Mouse (Mus musculus) heart, adult 10 weeks (tissue): ENCODE data around the gene Gcnt3. TPM values are rescaled to one million over a fixed set of nuclear protein-coding genes. Genes with fewer than 3 reads are reported as not detected.

Source experiments
- polyA plus RNA-seq: library from polyadenylated mRNA; stranded (reverse); fragments of 350-450 nt; fragmentation: Illumina TruSeq; extraction: RNeasy Lipid Tissue Mini Kit (QIAGEN cat#74804); gene quantifications from one replicate; pipeline ENCODE4 v1.2.3, GENCODE M21; 2014; ENCODE audit warnings: low read depth, low replicate concordance

The Gcnt3 gene
- polyA plus RNA-seq, result not detected

GRCm38 (mm10) chr9:70037988-70038387 is at the start of gene Gcnt3:
Gene Gcnt3, minus strand, starts transcription at chr9:70038088.

GRCm38 (mm10) chr9:70012408-70012901 is 25.4 kb downstream of the Gcnt3 start, which contains the start of gene Gtf2a2:
Gene Gtf2a2, plus strand, starts transcription at chr9:70012550.

GRCm38 (mm10) chr9:69989303-69990121 is 48.4 kb downstream of the Gcnt3 start, which contains the start of gene Bnip2:
Gene Bnip2, plus strand, starts transcription at chr9:69989466.

Other genes starting within 250 kb of the Gcnt3 start
- 101 TPM for gene Bnip2, start 48.6 kb downstream of the Gcnt3 start, polyA plus RNA-seq
- 79.2 TPM for gene Gtf2a2, start 25.5 kb downstream of the Gcnt3 start, polyA plus RNA-seq
- gene Fam81a, start 104.5 kb upstream of the Gcnt3 start, polyA plus RNA-seq, result 3.5 TPM
- 6.5 TPM for gene Myo1e, start 169.3 kb upstream of the Gcnt3 start, polyA plus RNA-seq